Mouse (Mus musculus): Measurements from ENCODE around the gene Bglap3. TPM values are rescaled to one million over a fixed set of nuclear protein-coding genes. Genes with fewer than 3 reads are reported as not detected.

Bglap3 gene
- polyA plus RNA-seq, 1 experiment = 23.9 TPM

DNA sequence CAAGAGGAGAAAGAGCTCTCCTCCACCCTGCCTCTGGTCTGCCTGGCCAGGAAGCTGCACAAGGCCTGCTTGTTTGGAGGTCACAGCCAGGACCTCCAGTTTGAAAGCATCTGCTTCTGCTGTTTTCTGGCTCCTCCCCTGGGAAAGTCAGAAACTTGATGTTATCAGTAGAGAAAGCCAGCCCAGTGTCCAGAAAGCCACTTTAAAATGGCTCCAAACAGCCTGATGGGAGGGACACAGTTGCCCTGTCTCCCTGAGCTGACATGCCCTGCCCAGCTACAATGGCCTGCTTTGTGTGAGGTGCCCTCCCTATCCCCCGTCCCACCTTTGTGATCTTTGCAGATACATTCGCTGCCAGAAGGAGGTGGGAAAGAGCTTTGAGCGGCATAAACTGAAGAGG is 12.6 kb downstream of the Bglap3 start:
- Histone ChIP-seq H3K4me3 (replicated peaks; ENCODE audit: extremely low read depth, low read depth, low read length) (no peak overlapping the region), H3K4me1 (ENCODE audit: control insufficient read depth, insufficient read depth, low read length) (peaks cover 4% of the 10 kb centered on the region; the same call in 1 of the 2 replicates)
- 62% methylated on average over 3 of the region's 3 CpGs for WGBS
- no peak for DNase-seq
- TF ChIP-seq POLR2A (IDR thresholded peaks at IDR 0.05; ENCODE audit: borderline replicate concordance, extremely low read depth, low read depth, low read length) = no peak
- no peak for TF ChIP-seq CTCF (IDR thresholded peaks at IDR 0.05; ENCODE audit: insufficient read depth, low read length)

GRCm38 (mm10) chr3:88359584-88359983 is 13.0 kb downstream of the Bglap3 start:
- 78% methylated on average over 5 of the region's 5 CpGs for WGBS
- TF ChIP-seq POLR2A (IDR thresholded peaks at IDR 0.05; ENCODE audit: borderline replicate concordance, extremely low read depth, low read depth, low read length) (no peak), CTCF (IDR thresholded peaks at IDR 0.05; ENCODE audit: insufficient read depth, low read length) (no peak)
- Histone ChIP-seq H3K4me1 (ENCODE audit: control insufficient read depth, insufficient read depth, low read length) (peaks cover under 1% of the 10 kb centered on the region; the same call in 1 of the 2 replicates), H3K4me3 (replicated peaks; ENCODE audit: extremely low read depth, low read depth, low read length) (no peak overlapping the region)
- DNase-seq = no peak

GRCm38 (mm10) chr3:88354396-88355165 is 18.0 kb downstream of the Bglap3 start:
- DNase-seq = no peak
- WGBS = 92% methylated on average over 8 of the region's 8 CpGs

GRCm38 (mm10) chr3:88352907-88353306 is 19.6 kb downstream of the Bglap3 start:
- Histone ChIP-seq H3K4me1 (ENCODE audit: control insufficient read depth, insufficient read depth, low read length) (no peaks in the 10 kb centered on the region), H3K4me3 (replicated peaks; ENCODE audit: extremely low read depth, low read depth, low read length) (no peak overlapping the region)
- DNase-seq = no peak
- no peak for TF ChIP-seq POLR2A (IDR thresholded peaks at IDR 0.05; ENCODE audit: borderline replicate concordance, extremely low read depth, low read depth, low read length)
- no peak for TF ChIP-seq CTCF (IDR thresholded peaks at IDR 0.05; ENCODE audit: insufficient read depth, low read length)
- 72% methylated on average over 9 of the region's 9 CpGs for WGBS

More at GRCm38 (mm10) chr3:88354396-88355165, 18.0 kb downstream of the Bglap3 start:
- Histone ChIP-seq H3K4me3 (replicated peaks; ENCODE audit: extremely low read depth, low read depth, low read length) (no peak overlapping the region), H3K4me1 (ENCODE audit: control insufficient read depth, insufficient read depth, low read length) (no peaks in the 10 kb centered on the region)
- TF ChIP-seq POLR2A (IDR thresholded peaks at IDR 0.05; ENCODE audit: borderline replicate concordance, extremely low read depth, low read depth, low read length) = no peak
- no peak for TF ChIP-seq CTCF (IDR thresholded peaks at IDR 0.05; ENCODE audit: insufficient read depth, low read length)

DNA sequence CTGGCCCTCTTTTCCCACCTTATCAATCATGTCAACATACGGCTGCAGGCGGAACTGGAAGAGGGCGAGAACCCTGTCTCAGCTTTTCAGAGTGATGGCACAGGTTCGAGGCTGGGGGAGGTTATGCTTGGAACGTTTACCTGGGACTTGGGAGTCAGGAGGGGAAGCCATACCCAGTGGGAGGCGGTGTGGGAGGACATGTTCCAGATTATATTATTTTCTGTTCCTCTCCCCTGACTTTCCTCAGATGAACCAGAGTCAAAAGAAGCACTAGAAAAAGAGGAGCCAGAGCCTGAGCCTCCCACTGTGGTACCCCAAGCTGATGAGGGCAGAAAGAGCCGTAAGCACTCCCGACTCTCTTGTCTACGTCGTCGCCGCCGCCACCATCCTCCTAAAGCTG is 21.8 kb downstream of the Bglap3 start:
- DNase-seq = no peak
- WGBS = 87% methylated on average over 13 of the region's 13 CpGs
- TF ChIP-seq CTCF (IDR thresholded peaks at IDR 0.05; ENCODE audit: insufficient read depth, low read length) (no peak), POLR2A (IDR thresholded peaks at IDR 0.05; ENCODE audit: borderline replicate concordance, extremely low read depth, low read depth, low read length) (no peak)

GRCm38 (mm10) chr3:88339006-88339405 is 33.5 kb downstream of the Bglap3 start:
- Histone ChIP-seq H3K4me1 (ENCODE audit: control insufficient read depth, insufficient read depth, low read length) (peaks cover 7% of the 10 kb centered on the region), H3K4me3 (replicated peaks; ENCODE audit: extremely low read depth, low read depth, low read length) (no peak overlapping the region)
- TF ChIP-seq POLR2A (IDR thresholded peaks at IDR 0.05; ENCODE audit: borderline replicate concordance, extremely low read depth, low read depth, low read length) = no peak
- no peak for TF ChIP-seq CTCF (IDR thresholded peaks at IDR 0.05; ENCODE audit: insufficient read depth, low read length)
- no peak for DNase-seq
- 51% methylated on average over 3 of the region's 3 CpGs for WGBS

More for the DNA sequence above, 21.8 kb downstream of the Bglap3 start:
- no peak overlapping the region for H3K4me3 ChIP-seq (replicated peaks; ENCODE audit: extremely low read depth, low read depth, low read length)
- no peaks in the 10 kb centered on the region for H3K4me1 ChIP-seq (ENCODE audit: control insufficient read depth, insufficient read depth, low read length)

GRCm38 (mm10) chr3:88338316-88338715 is 34.2 kb downstream of the Bglap3 start:
- no peak for DNase-seq
- H3K4me3 ChIP-seq (replicated peaks; ENCODE audit: extremely low read depth, low read depth, low read length) = no peak overlapping the region
- TF ChIP-seq POLR2A (IDR thresholded peaks at IDR 0.05; ENCODE audit: borderline replicate concordance, extremely low read depth, low read depth, low read length) (no peak), CTCF (IDR thresholded peaks at IDR 0.05; ENCODE audit: insufficient read depth, low read length) (no peak)
- H3K4me1 ChIP-seq (ENCODE audit: control insufficient read depth, insufficient read depth, low read length) = peaks cover 7% of the 10 kb centered on the region
- 80% methylated on average over 7 of the region's 7 CpGs for WGBS

GRCm38 (mm10) chr3:88337367-88338020 is 35.0 kb downstream of the Bglap3 start:
- Histone ChIP-seq H3K4me1 (ENCODE audit: control insufficient read depth, insufficient read depth, low read length) (peaks cover 7% of the 10 kb centered on the region), H3K4me3 (replicated peaks; ENCODE audit: extremely low read depth, low read depth, low read length) (no peak overlapping the region)
- TF ChIP-seq CTCF (IDR thresholded peaks at IDR 0.05; ENCODE audit: insufficient read depth, low read length) = no peak
- TF ChIP-seq POLR2A (IDR thresholded peaks at IDR 0.05; ENCODE audit: borderline replicate concordance, extremely low read depth, low read depth, low read length) = no peak
- no peak for DNase-seq
- 47% methylated on average over 11 of the region's 11 CpGs for WGBS

DNA sequence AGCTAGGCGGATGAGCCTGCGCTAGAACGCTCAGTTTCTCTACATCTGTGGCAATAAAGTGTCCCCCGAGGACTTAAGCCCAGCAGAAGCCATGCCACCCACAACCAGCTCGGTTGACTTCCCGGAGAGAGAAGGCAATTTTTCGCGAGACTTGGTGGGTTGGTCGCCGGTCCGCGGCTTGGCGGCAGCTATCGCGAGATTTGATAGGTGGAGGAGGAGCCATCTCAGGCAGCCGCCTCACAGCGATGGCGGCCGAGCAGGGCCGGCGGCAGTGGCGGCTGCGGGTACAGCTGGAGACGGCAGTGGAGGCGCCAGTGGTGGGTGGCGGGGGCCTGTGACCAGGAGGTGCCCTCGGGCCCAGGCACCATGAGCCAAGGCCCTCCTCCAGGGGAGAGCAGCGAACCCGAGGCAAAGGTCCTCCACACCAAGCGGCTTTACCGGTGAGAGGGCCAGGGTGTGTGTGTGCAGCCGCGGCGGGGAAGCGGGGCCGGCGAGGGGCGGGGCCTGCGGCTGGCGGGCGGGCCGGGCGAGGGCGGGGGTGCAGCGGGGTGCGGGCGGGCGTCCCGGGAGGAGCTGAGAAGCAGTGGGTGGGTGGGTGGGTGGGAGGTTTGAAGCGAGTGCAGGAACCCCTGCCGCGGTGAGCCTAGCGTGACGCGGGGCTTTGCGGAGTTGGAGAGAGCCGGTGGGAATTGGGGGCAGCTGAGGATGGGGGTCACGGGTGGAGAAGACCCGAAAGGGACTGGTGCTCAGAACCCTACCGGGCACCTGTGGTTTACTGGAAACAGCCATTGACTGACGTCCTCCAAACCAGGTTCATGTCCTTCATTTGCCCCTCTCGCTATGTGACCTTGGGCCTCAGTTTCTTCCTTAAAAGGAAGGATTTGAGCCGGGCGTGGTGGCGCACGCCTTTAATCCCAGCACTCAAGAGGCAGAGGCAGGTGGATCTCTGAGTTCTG is 36.2 kb downstream of the Bglap3 start, which contains the start of the genes Tmem79 and Smg5:
Tmem79 (minus strand) TSS at position 91 of the 956 bp plus-strand sequence.
Smg5 (plus strand) TSS at position 203 of the 956 bp plus-strand sequence.
- Histone ChIP-seq H3K4me3 (replicated peaks; ENCODE audit: extremely low read depth, low read depth, low read length) (peak within 1 kb of the TSS; percentile 99), H3K4me1 (ENCODE audit: control insufficient read depth, insufficient read depth, low read length) (peaks cover 7% of the 10 kb centered on the region)
- TF ChIP-seq POLR2A (IDR thresholded peaks at IDR 0.05; ENCODE audit: borderline replicate concordance, extremely low read depth, low read depth, low read length) (peak; percentile 98), CTCF (IDR thresholded peaks at IDR 0.05; ENCODE audit: insufficient read depth, low read length) (no peak)
- 1% methylated on average over 50 of the region's 66 CpGs for WGBS
- peak; percentile 97 for DNase-seq
